Mouse (Mus musculus): ENCODE measurements around the gene Usp33.

The Usp33 gene

DNA sequence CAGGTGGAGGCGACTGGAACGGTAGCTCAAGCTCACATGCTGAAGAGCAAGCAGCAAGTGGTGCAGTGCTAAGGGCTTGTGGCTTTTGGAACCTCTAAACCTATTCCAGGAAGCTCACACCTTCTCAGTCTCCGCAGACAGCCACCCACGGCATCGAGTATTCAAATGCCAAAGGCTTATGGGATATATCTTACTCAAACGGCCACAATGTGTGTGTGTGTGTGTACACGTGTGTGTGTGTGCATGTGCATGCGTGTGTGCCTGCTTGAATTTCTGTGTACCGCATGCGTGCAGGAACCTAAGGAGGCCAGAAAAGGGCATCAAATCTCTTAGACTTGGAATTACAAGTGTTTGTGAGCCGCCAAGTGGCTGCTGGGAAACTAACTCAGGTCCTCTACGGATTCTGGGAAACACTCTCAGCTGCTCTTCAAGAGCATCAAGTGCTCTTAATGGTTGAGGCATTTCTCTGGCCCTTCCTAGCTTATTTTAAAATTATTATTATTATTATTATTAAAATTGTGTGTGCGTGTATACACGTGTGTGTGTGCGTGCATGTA is 3.2 kb upstream of the Usp33 start:
- DNase-seq (ENCODE audit: low spot score): no peak

DNA sequence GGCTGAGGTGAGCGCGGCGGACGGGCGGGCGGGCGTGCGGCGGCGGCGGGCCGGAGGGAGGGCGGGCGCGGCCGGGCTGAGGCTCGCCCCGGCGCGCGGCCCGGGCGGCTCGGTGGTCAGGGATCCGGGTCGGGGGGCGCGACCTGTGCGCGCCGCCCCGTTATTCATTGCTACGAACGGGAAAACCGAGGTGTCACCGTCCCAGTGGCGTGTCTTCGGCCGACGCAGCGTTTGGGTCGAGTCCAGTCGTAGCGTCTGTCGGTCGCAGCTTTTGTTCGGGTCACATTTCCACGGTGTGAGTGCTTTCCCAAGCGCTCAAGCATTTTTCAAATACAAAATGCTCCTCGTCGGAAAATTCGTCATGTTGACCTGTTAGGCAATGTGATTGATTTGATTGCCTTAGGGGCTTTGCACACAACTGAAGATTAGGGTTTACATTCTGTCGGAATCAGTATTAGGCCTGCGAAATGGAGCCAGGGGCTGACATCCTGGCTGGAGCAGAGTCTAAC is 409 bp downstream of the Usp33 start:
- DNase-seq (ENCODE audit: low spot score): no peak

DNA sequence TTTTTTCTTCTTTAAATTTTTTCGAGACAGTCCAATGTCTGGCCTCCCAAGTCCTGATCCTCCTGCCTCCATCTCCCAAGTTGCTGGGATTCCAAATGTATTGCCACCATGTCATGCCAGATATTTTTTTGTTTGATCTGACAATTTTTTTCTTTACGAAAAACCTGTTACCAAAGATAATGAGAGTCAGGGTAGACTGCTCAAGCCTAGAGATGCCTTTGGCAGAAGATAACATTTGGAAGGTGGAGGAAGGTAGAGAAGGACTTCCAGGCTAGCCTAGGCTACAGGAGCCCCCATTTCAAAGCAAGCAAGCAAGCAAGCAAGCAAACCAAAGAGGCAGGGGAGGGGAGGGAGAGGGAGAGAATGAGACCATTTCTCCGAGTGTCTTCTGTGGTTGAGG is 949 bp downstream of the Usp33 start:
- no peak for DNase-seq (ENCODE audit: low spot score)

DNA sequence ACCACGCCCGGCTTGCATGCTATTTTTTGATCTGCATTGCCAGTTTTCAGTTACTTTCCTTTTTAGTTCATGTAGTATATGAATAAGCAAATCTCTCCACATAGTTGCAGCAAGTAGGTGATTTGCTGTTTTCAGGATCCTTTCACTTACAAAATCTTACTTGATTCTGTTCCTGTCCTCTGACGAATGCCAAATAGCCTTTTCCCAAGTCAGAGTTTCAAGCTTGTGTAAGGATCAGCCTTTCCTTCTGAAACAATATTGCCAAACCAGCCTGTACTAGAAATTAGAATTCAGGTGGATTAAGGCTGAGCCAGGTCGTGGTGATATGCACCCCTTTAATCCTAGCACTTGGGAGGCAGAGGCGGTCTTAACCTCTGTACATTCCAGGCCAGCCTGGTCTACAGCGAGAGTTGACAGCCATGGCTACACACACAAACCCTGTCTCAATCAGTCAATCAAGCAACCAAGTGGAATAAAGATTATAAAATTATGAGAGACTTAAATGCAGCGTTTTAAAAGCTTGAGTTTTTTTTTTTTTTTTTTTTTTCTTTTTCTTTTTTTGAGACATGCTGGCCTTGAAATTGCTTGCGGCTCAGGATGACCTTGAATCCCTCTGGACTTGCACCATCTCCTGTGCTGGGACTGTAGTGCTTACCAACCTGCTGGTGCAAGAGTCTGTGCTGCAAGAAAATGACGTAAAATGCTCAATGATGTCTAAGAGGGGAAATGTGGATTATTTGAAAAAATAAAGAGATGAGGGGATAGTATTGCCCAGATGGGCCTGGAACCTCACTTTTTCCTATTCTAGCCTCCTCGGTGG is 1.9 kb downstream of the Usp33 start:
- no peak for DNase-seq (ENCODE audit: low spot score)

DNA sequence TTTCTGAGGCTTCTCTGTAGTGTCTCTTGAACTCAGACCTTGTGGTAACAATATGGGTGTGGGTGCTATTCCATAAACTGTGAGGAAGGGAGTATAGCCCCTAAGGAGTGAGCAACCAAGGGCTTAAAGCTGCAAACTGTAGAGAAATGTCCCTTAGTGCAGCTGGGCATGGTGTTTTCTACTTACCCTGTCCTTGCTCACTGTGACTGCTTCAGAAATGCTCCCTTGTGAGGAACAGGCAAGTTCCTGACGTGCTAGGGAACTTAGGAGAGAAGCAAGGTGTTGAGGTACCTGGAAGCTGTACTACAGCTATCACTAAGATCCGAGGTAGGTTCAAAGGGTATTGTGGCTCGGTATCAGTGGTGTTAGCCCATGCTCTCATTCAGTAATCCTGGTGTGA is 4.2 kb downstream of the Usp33 start:
- DNase-seq (ENCODE audit: low spot score): no peak

DNA sequence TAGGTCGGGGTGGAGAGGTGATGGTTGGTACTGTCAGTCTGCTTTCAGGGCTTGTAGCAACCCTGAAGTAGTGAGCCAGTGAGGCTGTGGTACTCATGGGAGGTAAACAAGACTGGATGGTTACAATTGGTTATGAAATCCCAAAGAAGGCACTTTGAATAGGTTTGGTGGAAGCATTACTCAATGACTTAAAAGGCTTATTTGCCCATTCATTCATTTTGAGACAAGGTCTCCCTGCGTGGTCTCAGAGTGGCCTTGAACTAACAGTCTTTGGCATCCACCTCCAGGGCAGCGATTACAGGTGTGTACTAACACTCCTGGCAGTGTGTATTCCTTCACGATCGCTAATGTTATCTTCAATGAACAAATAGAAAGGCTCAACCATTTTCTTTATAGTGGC is 4.7 kb downstream of the Usp33 start:
- no peak for DNase-seq (ENCODE audit: low spot score)

DNA sequence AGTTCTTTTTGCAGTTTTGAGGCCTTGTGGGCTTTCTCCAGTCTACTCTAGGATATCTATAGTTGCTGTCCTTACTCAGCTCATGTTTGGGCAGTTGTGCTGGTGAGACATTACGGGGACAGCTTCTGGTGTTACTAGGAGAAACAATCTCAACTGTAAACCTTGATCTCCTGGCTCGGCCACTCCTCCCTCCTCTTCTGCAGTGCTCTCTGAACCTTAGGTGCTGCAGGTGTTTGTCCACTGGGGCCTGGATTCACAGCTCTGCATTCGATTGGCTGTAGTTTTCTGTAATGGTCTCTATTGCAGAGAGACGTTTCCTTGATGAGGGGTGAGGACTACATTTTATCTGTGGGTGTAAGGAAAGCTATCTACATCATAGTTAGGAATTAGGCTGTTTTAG is 6.0 kb downstream of the Usp33 start:
- DNase-seq (ENCODE audit: low spot score): no peak

DNA sequence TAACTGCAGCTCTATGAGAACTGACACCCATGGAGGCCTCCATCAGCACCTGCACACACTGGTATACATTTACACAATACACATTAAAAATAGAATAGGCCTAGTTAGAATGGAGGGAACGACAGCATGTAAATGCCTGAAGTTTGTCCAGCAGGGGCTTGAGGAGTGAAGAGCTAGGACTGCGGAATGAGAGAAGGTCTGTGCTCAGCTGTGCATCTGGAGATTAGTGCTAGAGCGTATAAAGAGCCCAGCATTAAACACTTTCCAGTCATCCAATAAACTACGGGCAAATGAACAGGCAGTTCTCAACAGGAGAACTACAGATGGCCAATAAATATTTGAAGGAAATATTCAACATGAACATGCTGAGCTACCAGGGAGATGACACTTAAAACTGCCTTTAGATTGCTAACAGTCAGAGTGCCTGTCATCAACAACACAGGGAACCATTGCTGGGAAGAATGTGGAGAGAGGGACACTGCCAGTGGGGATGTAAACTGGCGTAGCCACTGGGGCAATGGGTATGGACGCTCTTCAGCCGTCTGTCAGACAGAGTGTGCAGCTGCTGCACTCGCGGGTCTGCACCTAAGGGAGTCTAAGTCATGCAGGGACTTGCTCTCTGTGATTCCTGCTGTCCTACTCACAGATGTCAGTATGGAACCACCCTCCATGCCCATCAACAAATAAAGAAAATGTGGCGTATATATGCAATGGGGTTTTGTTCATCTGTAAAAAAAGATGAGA is 7.3 kb downstream of the Usp33 start:
- no peak for DNase-seq (ENCODE audit: low spot score)

DNA sequence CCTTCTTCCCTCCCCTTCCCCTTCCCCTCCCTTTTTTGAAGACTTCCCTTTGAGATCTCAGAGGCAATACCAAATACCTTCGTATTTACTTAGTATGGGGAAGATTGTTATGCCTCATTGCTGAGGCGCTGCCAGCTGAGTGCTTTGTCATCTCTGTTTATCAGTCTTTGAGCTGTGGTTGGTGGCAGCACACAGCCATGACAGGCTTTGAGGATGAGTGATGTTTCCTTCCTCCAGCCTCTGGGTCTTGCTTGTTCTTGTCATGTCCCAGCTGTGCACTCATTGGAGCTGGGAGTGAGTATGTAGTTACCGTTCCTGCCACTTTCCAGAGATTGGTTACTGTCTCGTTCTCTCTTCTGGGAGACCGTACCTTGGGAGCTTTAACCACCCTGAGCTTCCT is 9.1 kb downstream of the Usp33 start:
- DNase-seq (ENCODE audit: low spot score): no peak

DNA sequence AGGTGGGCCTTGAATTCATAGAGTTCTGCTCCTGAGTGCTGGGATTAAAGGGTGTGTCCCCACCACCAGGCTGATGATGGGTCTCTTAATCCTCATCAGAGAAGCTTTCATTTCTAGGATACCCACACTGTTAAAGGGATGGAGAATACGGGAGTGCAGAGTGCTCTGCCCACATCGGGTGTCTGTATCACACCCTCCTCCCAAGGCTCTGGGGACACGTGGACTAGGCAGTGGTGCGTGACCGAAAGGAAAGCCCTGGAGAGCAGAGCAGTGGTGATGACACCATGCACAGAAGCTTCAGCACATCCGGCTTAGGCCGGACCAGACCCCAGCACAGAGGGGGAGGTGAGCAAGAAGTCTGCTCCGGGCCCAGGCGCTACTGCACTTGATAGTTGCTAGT is 10.5 kb downstream of the Usp33 start:
- no peak for DNase-seq (ENCODE audit: low spot score)

DNA sequence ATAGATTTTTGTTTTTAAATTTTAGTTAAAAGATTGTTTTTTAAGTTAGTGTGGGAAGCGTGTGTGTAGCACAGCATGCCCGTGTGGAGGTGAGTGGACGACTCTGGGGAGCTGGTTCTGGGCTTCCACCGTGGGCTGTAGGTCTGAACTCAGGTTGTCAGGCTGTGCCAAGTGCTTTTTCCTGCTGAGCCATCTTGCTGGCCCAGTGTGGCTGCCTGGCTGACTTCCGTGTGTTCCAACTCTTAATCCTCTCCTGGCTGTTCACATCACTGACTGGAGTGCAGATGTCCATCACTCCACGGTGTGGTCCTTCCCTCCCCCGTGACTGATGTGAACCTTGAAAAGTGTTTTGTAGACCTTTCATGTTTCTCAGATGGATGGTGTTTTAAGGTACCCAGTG is 12.9 kb downstream of the Usp33 start:
- no peak for DNase-seq (ENCODE audit: low spot score)

DNA sequence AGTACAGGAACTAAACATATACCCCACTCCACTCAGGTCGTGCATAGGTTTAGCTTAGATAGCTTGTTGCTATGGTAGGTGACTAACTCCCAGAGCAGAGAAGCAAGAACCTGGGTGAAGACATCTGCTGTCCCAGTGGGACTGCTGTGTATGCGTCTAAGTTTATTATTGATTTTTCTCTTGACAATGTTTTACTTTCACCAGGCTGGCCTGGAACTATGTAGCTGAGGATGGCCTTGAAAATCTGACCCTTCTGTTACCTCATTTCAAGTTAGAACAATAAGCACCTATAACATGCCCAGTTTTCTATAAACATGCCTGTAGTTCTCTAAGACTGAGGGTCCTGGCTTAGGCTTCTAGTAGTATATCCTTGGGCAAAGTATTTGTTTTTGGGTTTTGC is 17.9 kb downstream of the Usp33 start:
- no peak for DNase-seq (ENCODE audit: low spot score)

DNA sequence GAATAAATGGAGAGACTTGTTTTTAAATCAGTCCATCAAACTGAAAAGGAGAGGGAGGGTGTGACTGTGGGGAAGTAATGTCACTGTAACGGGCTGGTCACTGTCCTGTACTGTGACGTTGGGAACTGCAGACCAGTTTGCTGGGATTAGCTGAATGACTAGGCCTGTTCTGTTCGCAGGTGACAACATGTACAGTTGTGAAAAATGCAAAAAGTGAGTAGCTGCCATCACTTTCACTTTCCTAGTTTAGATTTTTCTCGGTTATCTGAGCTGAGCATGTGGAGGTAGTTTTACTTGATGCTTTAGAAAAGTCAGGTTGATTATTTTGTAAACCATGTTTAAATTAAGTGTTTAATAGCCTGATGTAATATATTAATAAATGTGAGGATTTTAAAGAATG is 29.8 kb downstream of the Usp33 start:
- DNase-seq (ENCODE audit: low spot score): no peak

DNA sequence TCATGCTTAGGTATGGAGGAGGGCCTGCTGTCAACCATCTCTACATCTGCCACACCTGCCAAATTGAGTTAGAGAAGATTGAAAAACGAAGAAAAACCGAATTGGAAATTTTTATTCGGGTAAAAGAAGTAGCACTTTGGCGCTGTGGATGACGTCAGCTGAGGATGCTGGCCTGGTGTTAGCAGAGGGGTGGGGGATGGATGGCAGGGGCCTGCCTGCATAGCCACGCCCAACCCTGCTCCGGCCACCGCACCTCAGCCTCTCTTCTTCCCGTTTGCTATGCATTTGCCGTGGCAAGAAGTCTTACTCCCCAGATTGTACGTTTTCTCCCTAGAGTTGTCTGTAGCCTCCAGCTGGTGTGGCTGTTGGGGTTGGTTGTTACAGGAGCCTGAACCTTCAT is 37.8 kb downstream of the Usp33 start:
- no peak for DNase-seq (ENCODE audit: low spot score)

DNA sequence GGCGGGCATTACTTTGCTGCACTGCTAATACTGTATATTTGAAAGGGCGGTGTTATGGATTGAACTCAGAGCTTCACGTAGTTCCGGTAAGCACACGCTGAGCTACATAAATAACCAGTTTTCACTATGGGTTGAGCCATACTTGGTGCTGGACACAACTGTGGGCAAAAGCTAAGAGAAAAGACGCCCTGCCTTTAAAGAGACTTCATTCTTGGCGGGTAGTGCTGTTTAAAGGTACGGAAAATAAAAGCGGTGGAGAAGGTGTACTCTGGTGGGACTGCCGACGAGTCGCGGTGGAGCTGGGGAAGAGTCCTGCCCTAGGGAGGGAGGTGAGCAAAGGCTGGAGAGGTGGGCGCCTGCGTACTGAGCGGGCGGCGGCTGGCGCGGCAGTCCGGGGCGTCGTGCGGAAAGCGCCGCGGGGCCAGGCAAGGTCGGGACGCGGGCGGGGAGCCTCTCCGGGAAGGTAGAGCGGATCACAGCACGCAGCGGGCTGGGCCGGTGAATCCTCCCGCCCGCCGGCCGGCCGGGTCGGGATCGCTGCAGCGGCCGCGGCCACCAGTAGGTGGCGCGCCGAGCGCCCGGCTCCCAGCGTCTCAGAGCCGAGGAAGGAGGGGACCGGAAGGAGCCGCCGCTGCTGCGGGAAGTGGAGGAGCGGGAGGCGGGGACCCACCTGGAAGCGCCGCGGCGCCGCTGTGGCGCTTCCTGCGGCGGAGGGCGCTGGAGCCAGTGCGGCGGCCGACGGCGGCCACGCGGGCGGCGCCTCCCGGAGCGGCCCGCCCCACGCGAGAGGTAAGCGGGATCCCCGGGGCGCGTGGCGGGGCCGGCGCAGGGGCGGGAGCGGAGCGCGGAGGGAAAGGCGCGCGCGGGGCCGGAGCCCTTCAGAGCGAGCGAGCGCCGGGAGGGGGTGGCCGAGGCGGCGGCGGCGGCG is 49.3 kb downstream of the Usp33 start, which contains the start of gene Zzz3:
TSS of gene Zzz3 (plus strand) at position 124 of the 928 bp plus-strand sequence.
- peak; percentile 76 for DNase-seq (ENCODE audit: low spot score)

DNA sequence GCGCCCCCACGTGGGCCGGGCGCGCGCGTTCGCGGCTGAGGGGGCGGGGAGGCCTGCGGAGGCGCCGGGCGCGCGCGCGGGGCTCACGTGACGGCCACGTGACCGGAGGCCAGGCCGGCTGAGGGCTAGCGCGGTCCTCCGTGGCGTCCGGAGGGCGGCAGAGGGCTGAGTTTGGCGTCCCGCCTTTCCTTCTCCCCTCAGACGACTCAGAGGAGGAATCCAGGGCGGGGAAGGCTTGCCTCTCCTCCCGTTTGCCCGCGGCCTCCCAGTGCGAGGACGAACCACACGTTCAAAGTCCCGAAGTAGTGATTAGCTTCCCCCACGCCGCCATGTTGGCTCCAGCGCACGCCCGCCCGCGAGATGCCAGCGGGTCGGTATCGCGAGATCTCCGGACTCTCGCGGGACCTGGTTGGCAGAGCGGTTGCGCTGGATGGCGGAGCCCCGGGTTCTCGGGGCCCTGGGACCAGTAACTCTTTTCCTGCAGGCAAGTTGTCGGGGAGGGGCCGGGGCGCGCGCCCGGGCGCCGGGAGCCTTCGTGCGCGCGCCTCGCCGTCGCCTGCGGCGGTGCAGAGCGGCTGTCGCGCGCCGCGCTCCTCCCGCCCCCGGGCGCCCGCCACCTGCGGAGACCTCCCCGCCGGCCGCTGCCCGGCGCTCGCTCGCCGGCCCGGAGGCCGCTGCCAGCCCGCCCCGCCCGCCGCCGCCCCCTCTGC is 50.2 kb downstream of the Usp33 start:
- peak; percentile 94 for DNase-seq (ENCODE audit: low spot score)

DNA sequence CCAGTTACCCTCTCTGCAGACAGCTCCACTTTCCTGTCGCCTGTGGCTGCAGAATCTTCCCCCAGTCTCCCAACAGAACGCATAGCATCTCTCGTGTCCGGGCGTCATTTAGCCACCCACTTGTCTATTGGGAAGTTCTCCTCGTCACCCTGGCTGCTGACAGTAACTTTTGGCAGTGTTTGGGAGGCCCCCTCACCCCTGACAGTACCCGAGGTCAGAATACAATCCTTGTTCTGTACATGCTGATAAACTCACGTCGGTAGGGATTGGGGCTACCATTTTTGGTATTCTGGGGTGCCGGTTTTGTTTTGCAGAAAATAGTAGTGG is 50.7 kb downstream of the Usp33 start:
- peak; percentile 18 for DNase-seq (ENCODE audit: low spot score)

DNA sequence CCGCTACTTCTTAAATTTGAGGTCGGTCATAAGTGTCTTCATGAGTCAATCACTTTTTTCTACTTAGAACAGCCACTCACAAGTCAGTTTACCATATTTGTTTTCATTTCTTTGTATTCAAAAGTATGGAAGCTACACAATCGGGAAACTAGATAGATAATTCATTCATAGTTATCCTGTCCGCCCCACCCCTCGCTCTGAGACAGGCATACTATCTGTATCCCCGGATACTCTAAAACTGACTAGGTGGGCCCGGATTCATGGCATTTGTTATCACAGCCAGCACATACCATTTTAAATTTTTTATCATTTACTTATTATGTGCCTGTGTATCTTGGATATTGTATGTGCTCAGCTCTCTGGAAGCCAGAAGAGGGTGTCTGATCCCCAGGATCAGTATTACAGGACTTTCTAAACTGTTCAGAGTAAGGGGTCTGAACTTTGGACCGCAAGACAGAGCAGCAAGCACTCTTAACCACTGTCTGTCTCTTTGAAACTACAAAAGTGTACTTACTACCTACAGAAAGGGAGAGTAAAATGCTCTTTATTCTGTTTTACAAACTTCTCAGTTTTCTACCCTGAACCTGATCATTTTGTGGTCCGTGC is 51.2 kb downstream of the Usp33 start:
- no peak for DNase-seq (ENCODE audit: low spot score)

DNA sequence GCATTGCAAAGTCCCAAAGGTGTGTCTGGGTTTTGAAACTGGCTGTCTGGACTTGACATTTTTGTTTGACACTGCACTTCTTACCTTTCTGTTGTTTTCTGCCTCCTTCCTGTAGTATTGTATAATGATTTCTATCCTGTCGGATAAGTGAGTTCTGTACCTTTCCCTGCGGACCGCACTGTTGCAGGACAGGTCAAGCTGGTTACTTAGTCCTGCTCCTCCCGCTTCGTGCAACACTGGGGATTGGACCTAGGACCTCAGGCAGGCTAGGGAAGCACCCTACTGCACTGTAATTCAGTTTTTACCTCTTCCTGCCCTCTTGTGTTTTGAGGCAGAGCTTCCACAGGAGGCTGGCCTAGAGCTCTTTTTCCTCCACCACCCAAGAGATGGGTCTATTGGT is 54.2 kb downstream of the Usp33 start:
- DNase-seq (ENCODE audit: low spot score): no peak

DNA sequence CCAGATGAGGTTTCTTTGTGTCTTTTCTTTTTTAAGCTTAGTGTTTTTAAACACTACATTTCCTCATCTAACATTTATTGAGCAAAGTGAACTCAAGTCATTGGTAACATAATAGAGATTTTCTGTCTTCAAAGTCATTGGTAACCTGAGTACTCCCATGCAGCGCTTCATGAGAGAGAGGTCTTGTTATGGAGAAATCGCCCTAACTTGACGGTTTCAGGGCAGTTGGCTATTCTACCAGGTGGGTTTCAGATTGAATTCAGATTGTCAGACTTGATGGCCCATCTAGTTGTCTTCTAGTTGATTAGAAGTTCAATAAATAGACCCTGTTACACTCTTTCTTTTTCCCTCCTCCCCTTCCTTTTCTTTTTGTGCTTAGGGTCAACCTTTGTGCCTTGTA is 54.6 kb downstream of the Usp33 start:
- no peak for DNase-seq (ENCODE audit: low spot score)
